Mouse (Mus musculus) hindbrain, embryonic 15.5 days (tissue): ENCODE measurements around the gene Oxct2a. TPM values are rescaled to one million over a fixed set of nuclear protein-coding genes. Genes with fewer than 3 reads are reported as not detected.
"Not testable (repeated sequence)": the region's sequence is repeated elsewhere in the genome, so short reads cannot be mapped to it uniquely, and the experiment has no call there.

Source experiments
- ATAC-seq: fragments of 200-750 bp; cut with Nextera tagmentation; 2 replicates; pipeline ENCODE4 v1.8.0; 2017; ENCODE audit warnings: low read depth, moderate number of reproducible peaks, moderate TSS enrichment; ENCODE audit not compliant: low FRiP score
- H3K27ac ChIP-seq: fragments of 300-500 bp; sonication (generic); replicated peaks from 2 replicates; pipeline ENCODE4 v1.5.1; 2015; ENCODE audit warnings: mild to moderate bottlenecking, inconsistent platforms
- H3K27me3 ChIP-seq: fragments of 300-500 bp; sonication (generic); 2 replicates; pipeline ENCODE4 v1.6.1; 2015; ENCODE audit warnings: control low read depth, inconsistent platforms
- H3K36me3 ChIP-seq: fragments of 300-500 bp; sonication (generic); 2 replicates; pipeline ENCODE4 v1.6.1; 2015; ENCODE audit warnings: control low read depth, inconsistent platforms
- H3K4me1 ChIP-seq: fragments of 300-500 bp; sonication (generic); replicated peaks from 2 replicates; pipeline ENCODE4 v1.6.1; 2015; ENCODE audit warnings: control low read depth, inconsistent platforms
- H3K4me2 ChIP-seq: fragments of 300-500 bp; sonication (generic); 2 replicates; pipeline ENCODE4 v1.6.1; 2015; ENCODE audit warnings: moderate library complexity, mild to moderate bottlenecking, inconsistent platforms
- H3K4me3 ChIP-seq: fragments of 300-500 bp; sonication (generic); 2 replicates; pipeline ENCODE4 v1.5.1; 2015; ENCODE audit warnings: mild to moderate bottlenecking, inconsistent platforms
- H3K9ac ChIP-seq: fragments of 300-500 bp; sonication (generic); 2 replicates; pipeline ENCODE4 v1.6.1; 2015; ENCODE audit warnings: inconsistent platforms
- H3K9me3 ChIP-seq: fragments of 300-500 bp; sonication (generic); 2 replicates; pipeline ENCODE4 v1.6.1; 2016; ENCODE audit warnings: control low read depth, inconsistent platforms
- WGBS: fragments of 180-500 bp; shearing (Covaris S2); methylation state at CpG from one replicate; pipeline ENCODE4 v1.1.7; 2015; 5-methylcytosine and 5-hydroxymethylcytosine counted together
- polyA plus RNA-seq: library from polyadenylated mRNA; unstranded; fragments of >200 nt; fragmentation: Nextera tagmentation; extraction: Ambion mirVana; gene quantifications from 2 replicates; pipeline ENCODE4 v1.2.1, GENCODE M21; 2015

Gene Oxct2a
- polyA plus RNA-seq, 1 experiment from 2014 or later, result not detected

- H3K4me1 ChIP-seq, result no peaks in the 10 kb centered on the region
- ATAC-seq, result no peak
- no peak overlapping the region for H3K4me3 ChIP-seq
- no peak overlapping the region for H3K27ac ChIP-seq
- H3K9ac ChIP-seq, result no peak overlapping the region
- no peaks in the 10 kb centered on the region for H3K9me3 ChIP-seq
- 70% methylated on average over 14 of the region's 14 CpGs for WGBS
- H3K36me3 ChIP-seq, result no peaks in the 10 kb centered on the region
- peaks cover 9% of the 10 kb centered on the region for H3K27me3 ChIP-seq
- no peak overlapping the region for H3K4me2 ChIP-seq
These were observed 12.6 kb upstream of the Oxct2a start for GRCm38 (mm10) chr4:123335796-123336585.

GRCm38 (mm10) chr4:123335244-123335643 is 11.8 kb upstream of the Oxct2a start:
- not testable (repeated sequence) for H3K27me3 ChIP-seq, H3K4me3 ChIP-seq, H3K4me1 ChIP-seq, H3K9me3 ChIP-seq, H3K36me3 ChIP-seq, H3K9ac ChIP-seq, H3K27ac ChIP-seq, H3K4me2 ChIP-seq, ATAC-seq
- 69% methylated on average over 10 of the region's 10 CpGs for WGBS

GRCm38 (mm10) chr4:123334177-123334576 is 10.7 kb upstream of the Oxct2a start:
- no peak for ATAC-seq
- H3K4me1 ChIP-seq, result no peaks in the 10 kb centered on the region
- H3K9ac ChIP-seq, result no peak overlapping the region
- H3K27me3 ChIP-seq, result no peaks in the 10 kb centered on the region
- H3K36me3 ChIP-seq, result no peaks in the 10 kb centered on the region
- H3K27ac ChIP-seq, result no peak overlapping the region
- H3K4me3 ChIP-seq, result no peak overlapping the region
- H3K9me3 ChIP-seq, result no peaks in the 10 kb centered on the region
- WGBS, result 80% methylated on average over 3 of the region's 3 CpGs
- no peak overlapping the region for H3K4me2 ChIP-seq

GRCm38 (mm10) chr4:123333151-123333550 is 9.7 kb upstream of the Oxct2a start:
- H3K27me3 ChIP-seq, result no peaks in the 10 kb centered on the region
- H3K4me3 ChIP-seq, result no peak overlapping the region
- WGBS, result 97% methylated on average over 4 of the region's 4 CpGs
- H3K27ac ChIP-seq, result no peak overlapping the region
- H3K9me3 ChIP-seq, result no peaks in the 10 kb centered on the region
- no peaks in the 10 kb centered on the region for H3K4me1 ChIP-seq
- H3K36me3 ChIP-seq, result no peaks in the 10 kb centered on the region
- no peak overlapping the region for H3K4me2 ChIP-seq
- H3K9ac ChIP-seq, result no peak overlapping the region
- no peak for ATAC-seq

GRCm38 (mm10) chr4:123331961-123332360 is 8.5 kb upstream of the Oxct2a start:
- 50% methylated on average over 1 of the region's 1 CpGs for WGBS
- H3K4me1 ChIP-seq, H3K9ac ChIP-seq, H3K9me3 ChIP-seq, H3K27ac ChIP-seq, H3K36me3 ChIP-seq, ATAC-seq, H3K27me3 ChIP-seq, H3K4me3 ChIP-seq, H3K4me2 ChIP-seq: not testable (repeated sequence)

- Histone ChIP-seq H3K4me3 (no peak overlapping the region), H3K27ac (no peak overlapping the region), H3K9me3 (no peaks in the 10 kb centered on the region), H3K36me3 (no peaks in the 10 kb centered on the region), H3K4me2 (no peak overlapping the region), H3K9ac (no peak overlapping the region), H3K4me1 (no peaks in the 10 kb centered on the region), H3K27me3 (no peaks in the 10 kb centered on the region)
- WGBS, result 46% methylated on average over 3 of the region's 5 CpGs
- no peak for ATAC-seq
These were observed 7.9 kb upstream of the Oxct2a start for GRCm38 (mm10) chr4:123331326-123331725.

- no peak for ATAC-seq
- H3K4me1 ChIP-seq, result no peaks in the 10 kb centered on the region
- H3K27me3 ChIP-seq, result no peaks in the 10 kb centered on the region
- H3K4me3 ChIP-seq, result no peak overlapping the region
- H3K27ac ChIP-seq, result no peak overlapping the region
- H3K36me3 ChIP-seq, result no peaks in the 10 kb centered on the region
- 64% methylated on average over 6 of the region's 6 CpGs for WGBS
- no peak overlapping the region for H3K9ac ChIP-seq
- H3K4me2 ChIP-seq, result no peak overlapping the region
- H3K9me3 ChIP-seq, result no peaks in the 10 kb centered on the region
These were observed 5.5 kb upstream of the Oxct2a start for GRCm38 (mm10) chr4:123328946-123329345.

GRCm38 (mm10) chr4:123327630-123328029 is 4.2 kb upstream of the Oxct2a start:
- 58% methylated on average over 3 of the region's 3 CpGs for WGBS

GRCm38 (mm10) chr4:123326087-123326486 is 2.7 kb upstream of the Oxct2a start:
- Histone ChIP-seq H3K27ac (no peak overlapping the region), H3K4me1 (no peaks in the 10 kb centered on the region; the same call in 1 of the 2 replicates)

More at GRCm38 (mm10) chr4:123327630-123328029, 4.2 kb upstream of the Oxct2a start:
- Histone ChIP-seq H3K4me2 (no peak overlapping the region), H3K27ac (no peak overlapping the region), H3K4me3 (no peak overlapping the region), H3K9ac (no peak overlapping the region), H3K4me1 (no peaks in the 10 kb centered on the region; the same call in 1 of the 2 replicates), H3K27me3 (0 out of 2 replicates have a peak, but pooled peaks cover 5% of the 10 kb centered on the region), H3K36me3 (no peaks in the 10 kb centered on the region), H3K9me3 (no peaks in the 10 kb centered on the region)
- ATAC-seq, result no peak

GRCm38 (mm10) chr4:123322910-123323309 is 524 bp downstream of the Oxct2a start:
- H3K36me3 ChIP-seq, H3K4me1 ChIP-seq, H3K9ac ChIP-seq, H3K27ac ChIP-seq, H3K9me3 ChIP-seq: not testable (repeated sequence)
- 16% methylated on average over 25 of the region's 38 CpGs for WGBS
- H3K27me3 ChIP-seq, result peaks cover 12% of the 10 kb centered on the region
- H3K4me2 ChIP-seq, result peak overlapping the region; percentile 52
- peak; percentile 60; the same call in 1 of the 2 replicates for ATAC-seq
- H3K4me3 ChIP-seq, result peak overlapping the region; percentile 25

More at GRCm38 (mm10) chr4:123326087-123326486, 2.7 kb upstream of the Oxct2a start:
- no peak for ATAC-seq
- no peak overlapping the region for H3K9ac ChIP-seq
- no peak overlapping the region for H3K4me2 ChIP-seq
- 80% methylated on average over 3 of the region's 3 CpGs for WGBS
- no peaks in the 10 kb centered on the region for H3K36me3 ChIP-seq
- no peak overlapping the region for H3K4me3 ChIP-seq
- no peaks in the 10 kb centered on the region for H3K9me3 ChIP-seq
- H3K27me3 ChIP-seq, result peaks cover 12% of the 10 kb centered on the region

- H3K27me3 ChIP-seq, result no peaks in the 10 kb centered on the region
- no peak for ATAC-seq
- no peak overlapping the region for H3K4me3 ChIP-seq
- H3K36me3 ChIP-seq, result no peaks in the 10 kb centered on the region
- no peaks in the 10 kb centered on the region for H3K4me1 ChIP-seq
- no peak overlapping the region for H3K4me2 ChIP-seq
- H3K9me3 ChIP-seq, result no peaks in the 10 kb centered on the region
- no peak overlapping the region for H3K27ac ChIP-seq
- H3K9ac ChIP-seq, result no peak overlapping the region
- WGBS, result 83% methylated on average over 3 of the region's 3 CpGs
These were observed 8.9 kb downstream of the Oxct2a start for GRCm38 (mm10) chr4:123314497-123314896.

GRCm38 (mm10) chr4:123313010-123313409 is 10.4 kb downstream of the Oxct2a start:
- H3K4me1 ChIP-seq, result no peaks in the 10 kb centered on the region
- WGBS, result 86% methylated on average over 6 of the region's 6 CpGs
- H3K9me3 ChIP-seq, result no peaks in the 10 kb centered on the region
- H3K4me3 ChIP-seq, result no peak overlapping the region
- H3K27me3 ChIP-seq, result no peaks in the 10 kb centered on the region
- no peak overlapping the region for H3K4me2 ChIP-seq
- no peak overlapping the region for H3K27ac ChIP-seq
- H3K9ac ChIP-seq, result no peak overlapping the region
- ATAC-seq, result no peak
- H3K36me3 ChIP-seq, result no peaks in the 10 kb centered on the region

- Histone ChIP-seq H3K36me3 (no peaks in the 10 kb centered on the region), H3K27me3 (no peaks in the 10 kb centered on the region), H3K4me1 (no peaks in the 10 kb centered on the region), H3K4me3 (no peak overlapping the region), H3K9ac (no peak overlapping the region), H3K4me2 (no peak overlapping the region), H3K9me3 (no peaks in the 10 kb centered on the region), H3K27ac (no peak overlapping the region)
- WGBS, result 90% methylated on average over 7 of the region's 7 CpGs
- ATAC-seq, result no peak
These were observed 11.6 kb downstream of the Oxct2a start for GRCm38 (mm10) chr4:123311845-123312244.
